Mouse (Mus musculus) G1E (cell line): ENCODE results near the gene Ddx49.

Experiments
- CTCF ChIP-seq: IDR thresholded peaks from 2 replicates; pipeline ENCODE4 v1.5.1; 2012; ENCODE audit warnings: low read depth, low read length, inconsistent platforms, mixed read lengths
- GATA1 ChIP-seq: IDR thresholded peaks from 2 replicates; pipeline ENCODE4 v1.6.1; 2012; ENCODE audit warnings: borderline replicate concordance, low read length, inconsistent platforms, mixed read lengths
- GATA2 ChIP-seq: IDR thresholded peaks from 2 replicates; pipeline ENCODE4 v1.6.1; 2012; ENCODE audit warnings: low read depth, low read length, inconsistent platforms, borderline replicate concordance
- POLR2AphosphoS5 ChIP-seq: IDR thresholded peaks from 2 replicates; pipeline ENCODE4 v1.6.1; 2012; ENCODE audit warnings: low read depth, low read length, inconsistent platforms; ENCODE audit not compliant: insufficient replicate concordance
- TAL1 ChIP-seq: conservative IDR thresholded peaks from 2 replicates; pipeline ENCODE4 v1.6.1; 2012; ENCODE audit warnings: low read depth, low read length, inconsistent platforms, mixed read lengths

DNA sequence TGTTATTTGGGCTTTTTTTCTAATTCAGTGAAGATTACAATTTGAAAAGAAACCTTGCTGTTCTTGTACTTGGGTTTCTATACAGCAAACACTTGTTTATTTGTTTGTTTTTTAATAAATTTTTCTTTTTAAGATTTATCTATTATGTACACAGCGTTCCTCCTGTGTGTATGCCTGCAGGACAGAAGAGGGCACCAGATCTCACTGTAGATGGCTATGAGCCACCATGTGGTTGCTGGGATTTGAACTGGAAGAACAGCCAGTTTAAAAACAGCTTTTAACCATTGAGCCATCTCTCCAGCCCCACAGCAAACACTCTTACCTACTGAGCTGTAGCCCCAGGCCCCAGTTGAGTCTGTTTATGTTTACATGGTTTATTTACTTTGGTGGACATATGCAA lies 47.7 kb downstream of the Ddx49 start:
- TF ChIP-seq CTCF: no peak
- TF ChIP-seq GATA1: no peak
- TF ChIP-seq POLR2AphosphoS5: no peak
- no peak for TF ChIP-seq TAL1
- TF ChIP-seq GATA2: no peak
